10 mouse cellular contexts compared by ENCODE assay signal in genomic region chr9:27301486-27301885, GRCm38 (mm10). TPM values are rescaled to one million over a fixed set of nuclear protein-coding genes. Genes with fewer than 3 reads are reported as not detected.
A peak's percentile ranks its signal among the peaks of the same experiment; 100 is the strongest.
DNase-seq lines count a peak whose midpoint lies in the region; ATAC-seq lines count a peak whose summit lies in the region.
"Had no signal": no experiment of that assay in that cellular context is flagged by ENCODE, and none has a peak within 500 bp of the region (broad histone marks: within the 10 kb centered on the region; RNA-seq: fewer than 3 reads in every experiment).

No protein-coding gene starts in this region.

- no peak overlapping the region for H3K27ac ChIP-seq in hindbrain, embryonic 13.5 days
- H3K27ac ChIP-seq: liver, embryonic 13.5 days had no signal

- H3K4me3 ChIP-seq in hindbrain, embryonic 13.5 days = peak overlapping the region; percentile 74
- H3K4me3 ChIP-seq: liver, embryonic 13.5 days had no signal

- peaks cover 23% of the 10 kb centered on the region; the same call in 1 of the 2 replicates for H3K27me3 ChIP-seq in hindbrain, embryonic 13.5 days

- peaks cover 76% of the 10 kb centered on the region for H3K4me1 ChIP-seq in hindbrain, embryonic 13.5 days (replicated peaks)

- H3K36me3 ChIP-seq in hindbrain, embryonic 13.5 days = no peaks in the 10 kb centered on the region
- H3K36me3 ChIP-seq: liver, embryonic 13.5 days had no signal

- 42% methylated on average over 5 of the region's 5 CpGs for WGBS in hindbrain, embryonic 13.5 days

- peak; percentile 52 for DNase-seq in cerebellum, adult 11-12 months
- DNase-seq in cerebellum, adult 8-10 months = no peak
- DNase-seq in embryo, embryonic 11 days = peak; percentile 75
- peak; percentile 55 for DNase-seq in neural tube, embryonic 10.5 days (ENCODE audit: extremely low spot score, low spot score)
- no peak for DNase-seq in ovary, postnatal 36 days (ENCODE audit: low spot score)
- no peak for DNase-seq in urinary bladder, adult 2 months (ENCODE audit: low spot score)
- no peak for DNase-seq in layer of hippocampus, postnatal 10 days (ENCODE audit: low spot score in 2 of 2)
- DNase-seq: liver, embryonic 13.5 days had no signal

- ATAC-seq in hindbrain, embryonic 13.5 days (ENCODE audit: low FRiP score) = no peak
- ATAC-seq: Patski had no signal

- peak overlapping the region; percentile 56 for H3K9ac ChIP-seq in hindbrain, embryonic 13.5 days
- H3K9ac ChIP-seq: liver, embryonic 13.5 days had no signal

- H3K4me2 ChIP-seq in hindbrain, embryonic 13.5 days = peak overlapping the region; percentile 94
- H3K4me2 ChIP-seq: liver, embryonic 13.5 days had no signal

- no peaks in the 10 kb centered on the region for H3K9me3 ChIP-seq in hindbrain, embryonic 13.5 days
- H3K9me3 ChIP-seq: liver, embryonic 13.5 days had no signal

RNA-seq across cellular contexts. Expression of gene Igsf9b, which starts 2.5 kb away (rescaled TPM):
- 14.7 and 15.6 TPM in 2 replicates for polyA plus RNA-seq in hindbrain, embryonic 13.5 days (2015; fragmentation: Nextera tagmentation; extraction: Ambion mirVana)
- polyA plus RNA-seq in urinary bladder, adult 2 months (2012; rRNA removed) = 6.3 and 7.7 TPM in 2 replicates
- 10 to 100 TPM; 72.4 to 80.8 TPM for total RNA-seq in layer of hippocampus, postnatal 10 days (2021)

Comparison
In these comparisons a context has a peak if more than half of its experiments do, and no peak if none do; other contexts are left out.
1. DNase-seq: peak in cerebellum, adult 11-12 months (single experiment), embryo, embryonic 11 days (single experiment) and neural tube, embryonic 10.5 days (single experiment); none in cerebellum, adult 8-10 months (single experiment), ovary, postnatal 36 days (single experiment), urinary bladder, adult 2 months (single experiment) and layer of hippocampus, postnatal 10 days (0 of 2).